Mouse (Mus musculus): ENCODE data around the gene Prl8a8. TPM values are rescaled to one million over a fixed set of nuclear protein-coding genes. Genes with fewer than 3 reads are reported as not detected.

The Prl8a8 gene
- not detected for total RNA-seq (2021)
- long read RNA-seq, experiment 1: 0 reads
- long read RNA-seq, experiment 2: 0 reads

GRCm38 (mm10) chr13:27513117-27513516 is at the start of gene Prl8a8:
Prl8a8 (minus strand) TSS chr13:27513217.
- no peak for DNase-seq

GRCm38 (mm10) chr13:27553336-27553735 is 40.3 kb upstream of the Prl8a8 start:
- DNase-seq: no peak

GRCm38 (mm10) chr13:27523156-27523555 is 10.1 kb upstream of the Prl8a8 start:
- DNase-seq: no peak

GRCm38 (mm10) chr13:27507645-27508044 is 5.4 kb downstream of the Prl8a8 start:
- DNase-seq: no peak

Other genes starting within 250 kb of the Prl8a8 start
- not detected for gene Prl6a1, start 200.6 kb downstream of the Prl8a8 start, total RNA-seq (2021)
- under 1 TPM; 0.55 to 0.78 TPM for gene Prl8a2, start 167.5 kb downstream of the Prl8a8 start, total RNA-seq (2021)
- gene Prl2b1, start 122.4 kb downstream of the Prl8a8 start, total RNA-seq (2021): not detected
- gene Prl8a6, start 74.5 kb downstream of the Prl8a8 start, total RNA-seq (2021): not detected
- gene Prl8a9, start 51.4 kb upstream of the Prl8a8 start, total RNA-seq (2021): not detected
- not detected for gene Prl8a1, start 69.0 kb upstream of the Prl8a8 start, total RNA-seq (2021)
- gene Prl7b1, start 97.4 kb upstream of the Prl8a8 start, total RNA-seq (2021): not detected
- gene Prl7a1, start 129.3 kb upstream of the Prl8a8 start, total RNA-seq (2021): not detected
- gene Prl7a2, start 154.8 kb upstream of the Prl8a8 start, total RNA-seq (2021): not detected
- not detected for gene Prl7d1, start 203.5 kb upstream of the Prl8a8 start, total RNA-seq (2021)